Mouse (Mus musculus) right cerebral cortex, adult 18-20 months (tissue): ENCODE results near the gene Spryd7.

Experiments used
- DNase-seq: peaks from one replicate; pipeline ENCODE4 v3.0.0; 2022; ENCODE audit warnings: mixed read lengths

Gene Spryd7

DNA sequence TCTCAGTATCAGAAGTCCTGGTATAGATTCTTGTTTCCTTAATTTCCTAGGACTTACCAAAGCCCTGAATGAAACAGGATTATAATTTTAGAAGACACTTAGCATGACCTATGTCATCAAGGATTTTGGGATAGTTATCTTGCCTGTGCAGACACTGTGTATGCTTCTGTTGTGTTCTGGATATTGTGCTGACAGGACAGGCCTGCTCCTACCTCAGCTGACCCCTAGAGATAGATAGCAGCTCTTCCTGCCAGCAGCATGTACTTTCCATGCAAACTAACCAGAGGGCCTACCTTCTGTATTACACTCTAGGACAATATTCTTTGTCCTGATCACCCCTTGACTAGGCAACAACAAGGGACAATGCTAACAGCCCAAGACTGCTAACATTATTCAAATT, 25.7 kb downstream of the Spryd7 start:
- DNase-seq, result no peak

GRCm38 (mm10) chr14:61530396-61530795, 26.3 kb downstream of the Spryd7 start:
- DNase-seq, result no peak

DNA sequence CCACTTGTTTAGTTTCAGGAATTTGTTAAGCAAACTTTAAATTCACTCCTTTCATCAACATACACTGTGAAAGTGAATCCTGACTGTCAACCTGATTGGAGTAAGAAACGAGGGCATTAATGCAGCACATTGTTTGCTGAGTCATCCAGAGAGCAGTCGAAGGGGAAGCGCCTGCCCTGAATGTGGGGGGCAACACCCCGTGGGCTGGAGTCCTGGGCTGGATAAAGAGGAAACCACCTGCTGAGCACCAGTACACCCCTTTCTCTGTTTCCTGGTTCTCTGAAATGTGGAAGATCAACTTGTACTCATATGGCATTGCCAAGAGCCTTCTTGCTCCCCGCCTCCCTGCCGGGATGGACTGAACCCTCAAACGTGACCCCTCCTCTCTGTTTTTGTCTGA, 27.2 kb downstream of the Spryd7 start:
- no peak for DNase-seq

DNA sequence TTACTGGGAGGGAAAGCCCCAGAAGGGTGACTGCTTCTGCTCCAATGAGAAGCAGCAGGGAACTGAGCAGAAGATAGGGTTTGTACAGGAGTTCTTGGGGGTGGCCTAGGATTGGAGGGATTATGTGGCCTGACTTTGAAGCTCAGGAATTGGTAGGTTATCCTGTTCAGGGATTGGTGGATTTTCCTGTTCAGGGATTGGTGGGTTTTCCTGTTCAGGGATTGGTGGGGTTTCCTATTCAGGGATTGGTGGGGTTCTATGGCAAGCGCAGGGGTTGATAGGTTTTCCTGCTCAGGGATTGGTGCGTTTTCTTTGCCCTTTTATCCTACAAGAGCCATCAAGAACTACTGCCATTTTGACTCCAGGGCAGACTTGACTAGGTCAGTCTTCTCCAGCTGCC, 30.7 kb downstream of the Spryd7 start:
- DNase-seq, result no peak

GRCm38 (mm10) chr14:61523821-61524220, 32.9 kb downstream of the Spryd7 start:
- no peak for DNase-seq

DNA sequence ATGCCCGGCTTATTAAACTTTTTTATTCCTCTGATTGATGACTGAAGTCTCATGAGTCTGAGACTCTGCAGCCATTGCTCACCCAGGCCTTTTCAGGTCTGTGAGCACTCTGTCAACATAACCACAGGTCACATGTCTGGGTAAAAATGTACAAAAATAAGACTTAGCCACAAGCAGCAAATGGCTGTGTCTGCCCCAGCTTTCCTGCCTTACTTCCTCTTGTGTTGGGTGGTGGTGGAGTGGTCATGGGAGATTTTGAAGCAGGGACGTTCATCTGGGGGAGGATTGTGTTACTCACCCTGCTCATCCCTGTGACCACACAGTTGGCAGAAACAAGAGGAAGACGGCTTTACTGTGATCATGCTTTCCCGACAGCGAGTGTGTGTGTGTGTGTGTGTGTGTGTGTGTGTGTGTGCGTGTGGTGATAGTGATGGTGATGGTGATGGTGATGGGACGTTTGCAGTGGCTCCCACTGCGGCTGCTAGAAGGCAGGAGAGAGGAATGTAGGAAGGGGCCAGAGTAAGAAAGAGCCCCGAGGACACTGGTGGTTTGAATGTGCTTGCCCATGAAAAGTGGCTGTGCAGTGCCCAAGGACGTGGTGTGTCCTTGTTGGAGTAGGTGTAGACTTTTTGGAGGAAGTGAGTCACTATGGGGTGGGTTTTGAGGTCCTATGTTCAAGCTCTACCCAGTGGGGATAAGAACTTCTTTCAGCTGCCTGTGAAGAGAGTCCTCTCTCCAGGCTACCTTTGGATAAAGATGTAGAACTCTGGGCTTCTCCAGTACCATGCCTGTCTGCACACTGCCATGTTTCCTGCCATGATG, 37.8 kb downstream of the Spryd7 start:
- no peak for DNase-seq

DNA sequence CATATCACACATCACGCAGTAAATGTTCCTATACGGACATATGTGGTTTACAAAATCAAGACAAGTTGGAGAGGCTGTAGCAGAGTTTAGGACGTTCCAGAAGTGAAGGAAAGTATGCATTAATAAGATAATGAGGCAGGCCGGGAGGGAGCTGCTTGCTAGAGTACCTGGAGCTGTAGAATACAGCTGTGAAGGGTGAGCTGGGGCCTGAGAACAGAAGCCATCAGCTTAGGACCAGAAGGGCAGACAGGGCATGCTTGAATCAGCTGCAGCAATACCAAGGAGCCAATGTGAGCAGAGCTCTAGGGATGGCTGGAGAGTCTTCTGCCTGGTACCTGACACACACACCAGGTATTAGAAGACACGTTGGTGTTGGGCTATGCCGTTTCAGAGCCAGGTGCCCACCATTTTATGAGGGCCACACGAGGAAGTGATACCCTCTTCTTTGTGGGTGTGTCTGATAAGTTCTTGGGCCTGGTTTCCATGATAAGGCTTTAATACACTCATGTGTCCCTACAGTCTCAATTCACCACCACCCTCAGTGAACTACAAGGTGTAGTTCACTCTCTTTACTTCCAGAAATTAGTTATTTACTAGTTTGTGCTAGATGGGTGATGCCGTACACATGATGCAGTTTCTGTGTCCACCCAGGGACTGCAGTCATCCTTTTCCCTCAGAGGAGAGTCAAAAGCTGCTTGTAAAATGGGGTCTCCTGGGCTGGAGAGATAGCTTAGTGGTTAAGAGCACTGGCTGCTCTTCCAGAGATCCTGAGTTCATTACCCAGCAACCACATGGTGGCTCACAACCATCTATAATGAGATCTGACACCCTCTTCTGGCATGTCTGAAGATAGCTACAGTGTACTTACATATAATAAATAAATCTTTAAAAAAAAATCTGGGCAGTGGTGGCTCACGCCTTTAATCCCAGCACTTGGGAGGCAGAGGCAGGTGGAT, 39.9 kb downstream of the Spryd7 start:
- no peak for DNase-seq

GRCm38 (mm10) chr14:61511494-61511893, 45.2 kb downstream of the Spryd7 start:
- no peak for DNase-seq

- DNase-seq, result peak; percentile 66
Observed at GRCm38 (mm10) chr14:61497716-61498490, 58.8 kb downstream of the Spryd7 start.

GRCm38 (mm10) chr14:61493511-61494135, 63.1 kb downstream of the Spryd7 start:
- no peak for DNase-seq
